In the genomic region with DNA sequence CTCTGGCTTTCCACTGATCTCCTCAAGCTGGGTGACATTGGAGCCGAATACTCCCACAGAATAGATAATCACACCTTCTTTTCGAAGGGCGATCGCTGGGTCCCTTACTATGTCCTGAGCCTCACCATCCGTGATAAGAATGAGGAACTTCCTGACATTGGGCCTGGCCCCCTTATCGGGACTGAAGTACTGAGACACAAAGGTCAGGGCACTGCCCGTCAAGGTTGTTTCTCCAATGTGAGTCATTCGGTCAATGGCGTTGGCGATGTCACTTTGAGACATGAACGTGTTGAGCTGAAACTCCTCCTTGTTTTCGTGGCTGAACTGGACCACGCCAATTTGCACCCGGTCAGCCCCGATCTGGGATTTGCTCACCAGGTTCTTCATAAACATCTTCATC, we compare ENCODE assay signal across 10 mouse cellular contexts. TPM values are rescaled to one million over a fixed set of nuclear protein-coding genes. Genes with fewer than 3 reads are reported as not detected.
"Had no signal": no experiment of that assay in that cellular context is flagged by ENCODE, and none has a peak within 500 bp of the region (broad histone marks: within the 10 kb centered on the region; RNA-seq: fewer than 3 reads in every experiment).

No protein-coding gene starts in this region.

- DNase-seq: lung, adult 2 months; lung, postnatal 14 days; lung, postnatal 36 days; right cerebral cortex, postnatal 14 days; thymus, adult 2 months; thymus, postnatal 25 days; thymus, postnatal 4 days had no signal

RNA-seq across cellular contexts. Expression of a gene that starts 47.3 kb away (rescaled TPM):
- total RNA-seq: megakaryocyte progenitor cell, adult 5-6 weeks; monocyte, adult 5-6 weeks; neutrophil, adult 5-6 weeks had no signal
